Mouse (Mus musculus) gastrocnemius, adult 8-10 months (tissue): Measurements from ENCODE around the gene Rps19bp1. TPM values are rescaled to one million over a fixed set of nuclear protein-coding genes. Genes with fewer than 3 reads are reported as not detected.

Experiments used
- DNase-seq, 2 experiments: peaks; one replicate each; pipeline ENCODE4 v3.0.0; 2022; ENCODE audit warnings: low spot score in 2 of 2
- total RNA-seq, 4 experiments: library from RNA; stranded (reverse); gene quantifications; 2 replicates each; pipeline ENCODE4 v1.2.4; 2022

Rps19bp1 gene
- total RNA-seq, 4 experiments from 2014 or later, result 12.2 to 15.4 (median 12.8) TPM

GRCm38 (mm10) chr15:80219705-80220657, 44.1 kb downstream of the Rps19bp1 start:
- no peak for DNase-seq

- DNase-seq, result no peak
Observed at GRCm38 (mm10) chr15:80219211-80219610, 44.9 kb downstream of the Rps19bp1 start.

- no peak for DNase-seq
Observed at GRCm38 (mm10) chr15:80217476-80217875, 46.6 kb downstream of the Rps19bp1 start.

GRCm38 (mm10) chr15:80216480-80216820, 47.7 kb downstream of the Rps19bp1 start:
- no peak for DNase-seq

GRCm38 (mm10) chr15:80215716-80216479, 48.2 kb downstream of the Rps19bp1 start:
- no peak for DNase-seq

- DNase-seq, result no peak
Observed at GRCm38 (mm10) chr15:80213688-80214087, 50.4 kb downstream of the Rps19bp1 start.

Other genes starting within 250 kb of the Rps19bp1 start
- 10 to 100 TPM in 3 of 4 experiments, 1 to 10 TPM in 1; 8.3 to 16.9 (median 12.9) TPM for gene Pdgfb, start 249.3 kb downstream of the Rps19bp1 start, total RNA-seq
- gene Syngr1, start 173.0 kb downstream of the Rps19bp1 start, total RNA-seq, result 10 to 100 TPM; 54.5 to 72.8 (median 61.1) TPM
- gene Rpl3, start 172.4 kb downstream of the Rps19bp1 start, total RNA-seq, result 10 to 100 TPM; 23.1 to 56.7 (median 39.7) TPM
- 10 to 100 TPM; 11.5 to 13.6 (median 12.8) TPM for gene Tab1, start 131.2 kb downstream of the Rps19bp1 start, total RNA-seq
- gene Mgat3, start 90.6 kb downstream of the Rps19bp1 start, total RNA-seq, result 1 to 10 TPM in 1 of 4 experiments, under 1 TPM in 3; 0.29 to 1.1 (median 0.75) TPM
- 10 to 100 TPM; 25.6 to 28.6 (median 26.4) TPM for gene Mief1, start 30.3 kb downstream of the Rps19bp1 start, total RNA-seq
- gene AC140267.1, start 28.5 kb downstream of the Rps19bp1 start, total RNA-seq, result 10 to 100 TPM in 2 of 4 experiments, 1 to 10 TPM in 2; 3.3 to 22.6 (median 9.7) TPM
- 100 to 1,000 TPM; 130 to 146 (median 141) TPM for gene Atf4, start 9.1 kb downstream of the Rps19bp1 start, total RNA-seq
- 1 to 10 TPM in 1 of 4 experiments, under 1 TPM in 3; 0.15 to 1.9 (median 0.38) TPM for gene Cacna1i, start 22.9 kb upstream of the Rps19bp1 start, total RNA-seq